ENCODE assay signal across 43 mouse cellular contexts in genomic region chr4:90218520-90218919, GRCm38 (mm10). TPM values are rescaled to one million over a fixed set of nuclear protein-coding genes. Genes with fewer than 3 reads are reported as not detected.
"Had no signal": no experiment of that assay in that cellular context is flagged by ENCODE, and none has a peak within 500 bp of the region (broad histone marks: within the 10 kb centered on the region; RNA-seq: fewer than 3 reads in every experiment).

TSS of gene Zfp352 (plus strand) at chr4:90218820.

- H3K9me3 ChIP-seq: heart, embryonic 10.5 days; heart, embryonic 12.5 days; heart, embryonic 15.5 days; hindbrain, embryonic 10.5 days; hindbrain, embryonic 12.5 days; hindbrain, embryonic 13.5 days; hindbrain, embryonic 15.5 days; intestine, embryonic 15.5 days; kidney, embryonic 15.5 days had no signal

- H3K4me3 ChIP-seq: heart, embryonic 10.5 days; heart, embryonic 12.5 days; heart, embryonic 13.5 days; heart, embryonic 15.5 days; hindbrain, embryonic 10.5 days; hindbrain, embryonic 12.5 days; hindbrain, embryonic 13.5 days; hindbrain, embryonic 15.5 days; intestine, embryonic 15.5 days; kidney, embryonic 15.5 days; layer of hippocampus, adult 2 months had no signal

- H3K27me3 ChIP-seq: heart, embryonic 12.5 days; heart, embryonic 13.5 days; heart, embryonic 15.5 days; hindbrain, embryonic 12.5 days; hindbrain, embryonic 13.5 days; hindbrain, embryonic 15.5 days; intestine, embryonic 15.5 days; kidney, embryonic 15.5 days had no signal

- H3K4me2 ChIP-seq: heart, embryonic 11.5 days; heart, embryonic 12.5 days; heart, embryonic 13.5 days; heart, embryonic 15.5 days; hindbrain, embryonic 12.5 days; hindbrain, embryonic 13.5 days; hindbrain, embryonic 14.5 days; hindbrain, embryonic 15.5 days; intestine, embryonic 15.5 days; kidney, embryonic 15.5 days had no signal

- ATAC-seq: hindbrain, embryonic 16.5 days; hindbrain, postnatal 0 days; inflammation-experienced regulatory T-cells, adult 6 months; intestine, embryonic 15.5 days; intestine, embryonic 16.5 days; intestine, postnatal 0 days had no signal

- H3K4me1 ChIP-seq: heart, embryonic 10.5 days; heart, embryonic 12.5 days; heart, embryonic 13.5 days; heart, embryonic 15.5 days; hindbrain, embryonic 10.5 days; hindbrain, embryonic 12.5 days; hindbrain, embryonic 13.5 days; hindbrain, embryonic 15.5 days; intestine, embryonic 15.5 days; kidney, embryonic 15.5 days had no signal

- H3K9ac ChIP-seq: heart, embryonic 12.5 days; heart, embryonic 13.5 days; heart, embryonic 15.5 days; hindbrain, embryonic 12.5 days; hindbrain, embryonic 13.5 days; hindbrain, embryonic 14.5 days; hindbrain, embryonic 15.5 days; intestine, embryonic 15.5 days; kidney, embryonic 15.5 days had no signal

- DNase-seq: heart, postnatal 10 days; heart, postnatal 14 days; heart, postnatal 36 days; heart, postnatal 4 days; kidney, adult 11 months; kidney, adult 18-20 months; kidney, adult 2 months; kidney, adult 8-10 months; kidney, adult 9 months; kidney, postnatal 10 days; kidney, postnatal 14 days; kidney, postnatal 25 days; kidney, postnatal 36 days; kidney, postnatal 4 days; layer of hippocampus, adult 9-11 months; layer of hippocampus, postnatal 36 days had no signal

- H3K36me3 ChIP-seq: heart, embryonic 10.5 days; heart, embryonic 12.5 days; heart, embryonic 13.5 days; heart, embryonic 15.5 days; hindbrain, embryonic 10.5 days; hindbrain, embryonic 12.5 days; hindbrain, embryonic 13.5 days; hindbrain, embryonic 15.5 days; intestine, embryonic 15.5 days; kidney, embryonic 15.5 days had no signal

- H3K27ac ChIP-seq: heart, embryonic 10.5 days; heart, embryonic 13.5 days; heart, embryonic 15.5 days; hindbrain, embryonic 10.5 days; hindbrain, embryonic 12.5 days; hindbrain, embryonic 13.5 days; hindbrain, embryonic 14.5 days; hindbrain, embryonic 15.5 days; hindbrain, postnatal 0 days; intestine, embryonic 15.5 days; kidney, embryonic 15.5 days; kidney, postnatal 0 days; layer of hippocampus, adult 2 months had no signal

RNA-seq across cellular contexts. Expression of gene Zfp352, which starts in this region (rescaled TPM):
- polyA plus RNA-seq: heart, embryonic 10.5 days; heart, embryonic 11.5 days; heart, embryonic 12.5 days; heart, embryonic 13.5 days; heart, embryonic 14.5 days; heart, embryonic 15.5 days; heart, embryonic 16.5 days; heart, postnatal 0 days; hindbrain, embryonic 10.5 days; hindbrain, embryonic 11.5 days; hindbrain, embryonic 12.5 days; hindbrain, embryonic 13.5 days; hindbrain, embryonic 14.5 days; hindbrain, embryonic 15.5 days; hindbrain, embryonic 16.5 days; hindbrain, postnatal 0 days; inflammation-experienced regulatory T-cells, adult 6 months; intestine, embryonic 14.5 days; intestine, embryonic 15.5 days; intestine, embryonic 16.5 days; intestine, postnatal 0 days; kidney, adult 2 months; kidney, embryonic 14.5 days; kidney, embryonic 15.5 days; kidney, embryonic 16.5 days; kidney, postnatal 0 days; large intestine, adult 2 months had no signal
